Mouse (Mus musculus) effector memory CD4-positive, alpha-beta T cell, adult 5 months (primary cell): Measurements from ENCODE around the gene Stoml3. TPM values are rescaled to one million over a fixed set of nuclear protein-coding genes. Genes with fewer than 3 reads are reported as not detected.

Experiments used
- polyA plus RNA-seq: library from polyadenylated mRNA; unstranded; fragments of 100-300 nt; shearing (Covaris generic); gene quantifications from one replicate; pipeline ENCODE4 v1.2.1, GENCODE M21; 2017

The Stoml3 gene
- polyA plus RNA-seq = not detected

DNA sequence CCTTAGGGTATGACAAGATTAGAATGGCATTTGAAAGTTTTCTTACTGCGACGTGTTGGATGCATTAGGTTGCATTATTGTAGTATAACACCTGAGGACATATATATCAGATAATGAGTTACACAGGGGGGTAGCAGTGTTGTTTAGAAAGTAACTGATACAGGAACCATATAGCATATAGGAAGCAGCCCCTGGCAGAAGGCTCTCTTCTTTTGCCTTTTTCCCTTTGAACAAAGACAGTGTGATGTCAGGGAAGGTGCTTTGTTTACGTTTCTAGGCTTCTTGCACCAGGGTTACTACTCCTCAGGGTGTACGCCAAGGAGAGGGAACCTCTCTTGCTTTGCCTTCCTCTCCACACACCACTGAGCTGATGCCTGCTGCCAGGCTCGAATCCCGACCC, at the start of gene Stoml3:
TSS of gene Stoml3 (plus strand) at position 301 of the 400 bp plus-strand sequence.

DNA sequence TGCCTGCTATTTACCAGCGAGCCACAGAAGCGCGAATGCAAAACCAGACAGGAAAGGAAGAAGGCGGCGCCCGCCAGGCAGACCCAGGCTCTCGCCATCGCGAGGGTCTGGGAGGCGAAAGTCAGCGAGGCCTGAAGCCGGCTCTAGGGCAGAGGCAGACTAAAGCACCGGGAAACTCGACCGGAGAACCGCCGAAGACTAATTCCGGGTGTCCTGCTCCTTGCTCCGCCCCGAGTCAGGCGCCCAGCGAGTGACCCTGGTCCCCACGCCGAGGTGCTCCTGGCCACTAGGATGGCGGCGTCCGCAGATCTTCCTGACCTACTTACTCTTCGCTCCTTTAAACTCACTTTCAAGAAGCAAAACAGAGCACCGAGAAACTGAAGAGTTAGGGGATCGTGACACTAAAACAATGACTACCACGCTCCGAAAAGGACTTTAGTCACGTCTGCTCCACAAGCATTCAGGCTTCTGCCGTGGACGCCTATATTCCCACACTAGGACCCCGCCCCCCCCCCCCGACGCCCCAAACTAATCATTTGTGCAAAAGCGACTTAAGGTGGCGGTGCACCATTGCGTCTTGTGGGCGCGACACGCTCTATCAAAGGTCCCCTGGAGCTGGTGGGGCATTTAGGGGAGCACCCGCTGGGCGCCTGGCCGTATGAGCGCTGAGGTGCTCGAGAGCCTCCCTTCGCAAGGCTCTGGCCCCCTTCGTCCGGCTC, 25.2 kb upstream of the Stoml3 start, which contains the start of the genes Nhlrc3 and Proser1:
TSS of gene Nhlrc3 (minus strand) at position 287 of the 719 bp plus-strand sequence.
TSS of gene Proser1 (plus strand) at position 621 of the 719 bp plus-strand sequence.

Other genes with a start within 250 kb of the Stoml3 start
- gene Nhlrc3, start 25.3 kb upstream of the Stoml3 start, polyA plus RNA-seq = 12.3 TPM
- 18.3 TPM for gene Proser1, start 25.0 kb upstream of the Stoml3 start, polyA plus RNA-seq
- gene Frem2, start 168.7 kb downstream of the Stoml3 start, polyA plus RNA-seq = 0.04 TPM